Mouse (Mus musculus): ENCODE results near the gene Oog1. TPM values are rescaled to one million over a fixed set of nuclear protein-coding genes. Genes with fewer than 3 reads are reported as not detected.
"Not testable (repeated sequence)": the region's sequence is repeated elsewhere in the genome, so short reads cannot be mapped to it uniquely, and the experiment has no call there.

The Oog1 gene
- not detected in 2 replicates for polyA plus RNA-seq (2014; fragmentation: Nextera tagmentation; extraction: Ambion mirVana)

DNA sequence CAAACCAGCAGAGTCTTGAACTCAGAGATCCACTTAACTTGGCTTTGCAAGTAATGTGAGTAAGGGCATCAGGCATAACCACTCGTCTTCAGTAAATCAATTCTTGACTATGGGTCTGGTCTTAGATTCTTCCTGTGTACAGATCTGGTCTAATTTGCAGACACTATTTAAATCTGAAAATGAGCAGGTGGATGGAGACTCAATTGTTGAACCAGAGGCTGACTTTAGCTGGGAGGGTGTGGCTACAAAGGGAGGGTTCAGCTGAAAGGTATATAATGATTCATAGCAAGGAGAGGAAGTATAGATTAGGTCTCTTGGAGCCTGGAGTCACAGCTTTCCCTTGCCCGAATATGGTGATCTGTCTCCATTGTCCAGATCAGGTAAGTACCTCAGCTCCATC lies at the start of gene Oog1:
Oog1 (plus strand) TSS at position 301 of the 400 bp plus-strand sequence.
- H3K4me2 ChIP-seq (replicated peaks; ENCODE audit: low read depth, low read length); H3K9ac ChIP-seq (ENCODE audit: low read depth, low read length); ATAC-seq (ENCODE audit: low FRiP score); H3K4me1 ChIP-seq (replicated peaks; ENCODE audit: control insufficient read depth, insufficient read depth, low read length); H3K9me3 ChIP-seq (ENCODE audit: control insufficient read depth, low read length); H3K27me3 ChIP-seq (ENCODE audit: control insufficient read depth, insufficient read depth, low read length); H3K27ac ChIP-seq (ENCODE audit: low read depth, low read length); H3K4me3 ChIP-seq (ENCODE audit: low read depth, low read length); DNase-seq (ENCODE audit: low spot score); H3K36me3 ChIP-seq (ENCODE audit: control insufficient read depth, insufficient read depth, low read length): not testable (repeated sequence)
- 71% methylated on average over 1 of the region's 2 CpGs for WGBS

GRCm38 (mm10) chr12:87601388-87601787 lies 1.1 kb upstream of the Oog1 start:
- WGBS: 16% methylated on average over 2 of the region's 2 CpGs
- DNase-seq (ENCODE audit: low spot score): not testable (repeated sequence)

GRCm38 (mm10) chr12:87618569-87618968 lies 16.1 kb downstream of the Oog1 start, which contains the start of gene Gm4027:
Gene Gm4027, plus strand, starts transcription at chr12:87618869.
- not testable (repeated sequence) for H3K9ac ChIP-seq (ENCODE audit: low read depth, low read length); H3K27me3 ChIP-seq (ENCODE audit: control insufficient read depth, insufficient read depth, low read length); H3K4me2 ChIP-seq (replicated peaks; ENCODE audit: low read depth, low read length); H3K27ac ChIP-seq (ENCODE audit: low read depth, low read length); H3K9me3 ChIP-seq (ENCODE audit: control insufficient read depth, low read length); H3K36me3 ChIP-seq (ENCODE audit: control insufficient read depth, insufficient read depth, low read length); ATAC-seq (ENCODE audit: low FRiP score); H3K4me1 ChIP-seq (replicated peaks; ENCODE audit: control insufficient read depth, insufficient read depth, low read length); DNase-seq (ENCODE audit: low spot score); H3K4me3 ChIP-seq (ENCODE audit: low read depth, low read length)
- 89% methylated on average over 5 of the region's 7 CpGs for WGBS

More at GRCm38 (mm10) chr12:87601388-87601787, 1.1 kb upstream of the Oog1 start:
- not testable (repeated sequence) for H3K27ac ChIP-seq (ENCODE audit: low read depth, low read length); H3K27me3 ChIP-seq (ENCODE audit: control insufficient read depth, insufficient read depth, low read length); H3K4me3 ChIP-seq (ENCODE audit: low read depth, low read length); ATAC-seq (ENCODE audit: low FRiP score); H3K9me3 ChIP-seq (ENCODE audit: control insufficient read depth, low read length); H3K9ac ChIP-seq (ENCODE audit: low read depth, low read length); H3K4me2 ChIP-seq (replicated peaks; ENCODE audit: low read depth, low read length); H3K4me1 ChIP-seq (replicated peaks; ENCODE audit: control insufficient read depth, insufficient read depth, low read length); H3K36me3 ChIP-seq (ENCODE audit: control insufficient read depth, insufficient read depth, low read length)

GRCm38 (mm10) chr12:87644520-87644919 lies 42.0 kb downstream of the Oog1 start, which contains the start of gene Gm16381:
Gene Gm16381, minus strand, starts transcription at chr12:87644620.
- not testable (repeated sequence) for H3K36me3 ChIP-seq (ENCODE audit: control insufficient read depth, insufficient read depth, low read length); DNase-seq (ENCODE audit: low spot score); ATAC-seq (ENCODE audit: low FRiP score); H3K4me2 ChIP-seq (replicated peaks; ENCODE audit: low read depth, low read length); H3K9me3 ChIP-seq (ENCODE audit: control insufficient read depth, low read length); H3K9ac ChIP-seq (ENCODE audit: low read depth, low read length); H3K27ac ChIP-seq (ENCODE audit: low read depth, low read length); H3K27me3 ChIP-seq (ENCODE audit: control insufficient read depth, insufficient read depth, low read length); H3K4me3 ChIP-seq (ENCODE audit: low read depth, low read length); H3K4me1 ChIP-seq (replicated peaks; ENCODE audit: control insufficient read depth, insufficient read depth, low read length)
- WGBS: 76% methylated on average over 1 of the region's 2 CpGs

GRCm38 (mm10) chr12:87652916-87653703 lies 50.6 kb downstream of the Oog1 start:
- H3K4me1 ChIP-seq (replicated peaks; ENCODE audit: control insufficient read depth, insufficient read depth, low read length); H3K4me2 ChIP-seq (replicated peaks; ENCODE audit: low read depth, low read length); H3K4me3 ChIP-seq (ENCODE audit: low read depth, low read length); H3K27me3 ChIP-seq (ENCODE audit: control insufficient read depth, insufficient read depth, low read length); DNase-seq (ENCODE audit: low spot score); H3K9ac ChIP-seq (ENCODE audit: low read depth, low read length); H3K9me3 ChIP-seq (ENCODE audit: control insufficient read depth, low read length); H3K36me3 ChIP-seq (ENCODE audit: control insufficient read depth, insufficient read depth, low read length); H3K27ac ChIP-seq (ENCODE audit: low read depth, low read length); ATAC-seq (ENCODE audit: low FRiP score): not testable (repeated sequence)
- 68% methylated on average over 2 of the region's 4 CpGs for WGBS

Other genes with a start within 250 kb of the Oog1 start
- gene Sptlc2, start 214.3 kb upstream of the Oog1 start, polyA plus RNA-seq (2014; fragmentation: Nextera tagmentation; extraction: Ambion mirVana): 62.4 and 63.7 TPM in 2 replicates
- gene Slirp, start 158.8 kb upstream of the Oog1 start, polyA plus RNA-seq (2014; fragmentation: Nextera tagmentation; extraction: Ambion mirVana): 277 and 302 TPM in 2 replicates
- 43.5 and 56.0 TPM in 2 replicates for gene Alkbh1, start 158.7 kb upstream of the Oog1 start, polyA plus RNA-seq (2014; fragmentation: Nextera tagmentation; extraction: Ambion mirVana)
- 156 and 160 TPM in 2 replicates for gene Snw1, start 130.4 kb upstream of the Oog1 start, polyA plus RNA-seq (2014; fragmentation: Nextera tagmentation; extraction: Ambion mirVana)
- gene Gm5788, start 108.0 kb upstream of the Oog1 start, polyA plus RNA-seq (2014; fragmentation: Nextera tagmentation; extraction: Ambion mirVana): not detected in 2 replicates
- not detected in 2 replicates for gene Gm8300, start 88.4 kb upstream of the Oog1 start, polyA plus RNA-seq (2014; fragmentation: Nextera tagmentation; extraction: Ambion mirVana)
- gene Gm4027, start 16.2 kb downstream of the Oog1 start, polyA plus RNA-seq (2014; fragmentation: Nextera tagmentation; extraction: Ambion mirVana): not detected in 2 replicates
- not detected in 2 replicates for gene Gm16381, start 41.9 kb downstream of the Oog1 start, polyA plus RNA-seq (2014; fragmentation: Nextera tagmentation; extraction: Ambion mirVana)
- gene Gm21319, start 173.1 kb downstream of the Oog1 start, polyA plus RNA-seq (2014; fragmentation: Nextera tagmentation; extraction: Ambion mirVana): not detected in 2 replicates
- gene Gm21936, start 192.8 kb downstream of the Oog1 start, polyA plus RNA-seq (2014; fragmentation: Nextera tagmentation; extraction: Ambion mirVana): not detected in 2 replicates
- not detected in 2 replicates for gene BB287469, start 213.9 kb downstream of the Oog1 start, polyA plus RNA-seq (2014; fragmentation: Nextera tagmentation; extraction: Ambion mirVana)
- not detected in 2 replicates for gene Gm2001, start 239.7 kb downstream of the Oog1 start, polyA plus RNA-seq (2014; fragmentation: Nextera tagmentation; extraction: Ambion mirVana)